Mouse (Mus musculus): Measurements from ENCODE around the gene Mylip. TPM values are rescaled to one million over a fixed set of nuclear protein-coding genes. Genes with fewer than 3 reads are reported as not detected.

The Mylip gene
- polyA plus RNA-seq (2015; fragmentation: Nextera tagmentation; extraction: Ambion mirVana), result 8.4 and 8.6 TPM in 2 replicates

DNA sequence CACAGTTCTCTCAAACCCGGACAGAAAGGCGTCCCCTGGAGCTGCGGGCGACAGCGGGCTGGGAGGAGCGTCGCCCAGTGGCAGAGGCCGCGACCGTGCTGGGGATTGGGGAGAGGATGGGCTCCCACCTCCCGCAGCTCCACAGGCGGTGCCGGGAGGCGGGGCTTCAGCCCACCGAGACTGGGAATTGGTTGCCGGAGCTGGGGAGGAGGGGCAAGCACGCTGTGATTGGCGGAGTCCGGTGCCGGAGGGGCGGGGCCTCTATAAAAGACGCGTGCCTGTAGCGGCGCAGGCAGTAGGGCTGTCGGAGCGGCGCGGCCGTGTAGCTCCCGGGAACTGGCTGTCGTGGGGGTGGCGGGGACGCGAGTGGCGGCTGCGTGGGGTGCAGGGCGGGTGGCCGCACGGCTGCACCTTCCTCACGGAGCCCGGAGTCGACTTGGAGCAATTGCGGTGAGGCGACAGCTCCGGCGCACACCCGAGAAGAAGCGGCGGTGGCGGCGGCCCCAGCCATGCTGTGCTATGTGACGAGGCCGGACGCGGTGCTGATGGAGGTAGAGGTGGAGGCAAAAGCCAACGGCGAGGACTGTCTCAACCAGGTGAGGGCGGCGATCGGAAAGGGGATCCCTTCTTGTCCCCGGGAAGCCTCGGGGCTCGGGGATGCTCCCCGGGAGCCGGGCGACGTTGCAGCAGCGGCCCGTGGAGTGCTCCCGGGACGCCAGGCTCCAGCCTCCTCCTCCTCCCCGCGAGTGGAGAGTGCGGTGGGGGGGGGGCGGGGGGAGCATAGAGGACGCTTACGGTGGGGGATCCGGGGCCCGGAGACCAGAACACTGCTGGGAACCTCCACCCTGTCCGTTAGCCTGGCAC, at the start of gene Mylip:
TSS of gene Mylip (plus strand) at position 295 of the 864 bp plus-strand sequence.

Other genes with a start within 250 kb of the Mylip start
- 266 and 300 TPM in 2 replicates for gene Gmpr, start 117.7 kb downstream of the Mylip start, polyA plus RNA-seq (2015; fragmentation: Nextera tagmentation; extraction: Ambion mirVana)

Measured in skeletal muscle tissue, postnatal 0 days (tissue).